Mouse (Mus musculus) gastrocnemius, adult 18-20 months (tissue): ENCODE measurements around the gene Cd93. TPM values are rescaled to one million over a fixed set of nuclear protein-coding genes. Genes with fewer than 3 reads are reported as not detected.

Experiments
- DNase-seq: peaks from one replicate; pipeline ENCODE4 v3.0.0; 2021; ENCODE audit warnings: low spot score
- total RNA-seq, 2 experiments: library from RNA; stranded (reverse); gene quantifications; 2 replicates each; pipeline ENCODE4 v1.2.3; 2021

The Cd93 gene
- total RNA-seq, 2 experiments from 2014 or later, result 7.9 to 14.8 TPM

DNA sequence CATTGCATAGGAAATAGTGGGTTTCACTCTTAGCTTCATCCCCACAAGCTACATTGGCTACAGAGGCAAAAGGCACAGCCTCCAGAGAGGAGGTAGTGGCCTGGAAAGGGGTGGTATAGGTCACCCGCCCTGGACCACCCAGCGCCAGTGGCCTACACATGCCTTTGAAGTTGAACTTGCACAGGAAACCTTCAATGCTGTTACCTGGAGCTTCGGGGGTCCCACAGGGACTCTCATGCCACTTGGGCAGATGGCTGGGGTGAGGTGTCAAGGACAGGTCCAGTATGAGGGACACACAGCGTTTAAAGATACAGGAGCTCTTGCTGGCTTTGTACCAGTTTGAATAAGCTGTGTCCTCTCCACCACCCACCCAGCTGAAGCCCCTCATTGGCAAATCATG, 653 bp downstream of the Cd93 start:
- no peak for DNase-seq

DNA sequence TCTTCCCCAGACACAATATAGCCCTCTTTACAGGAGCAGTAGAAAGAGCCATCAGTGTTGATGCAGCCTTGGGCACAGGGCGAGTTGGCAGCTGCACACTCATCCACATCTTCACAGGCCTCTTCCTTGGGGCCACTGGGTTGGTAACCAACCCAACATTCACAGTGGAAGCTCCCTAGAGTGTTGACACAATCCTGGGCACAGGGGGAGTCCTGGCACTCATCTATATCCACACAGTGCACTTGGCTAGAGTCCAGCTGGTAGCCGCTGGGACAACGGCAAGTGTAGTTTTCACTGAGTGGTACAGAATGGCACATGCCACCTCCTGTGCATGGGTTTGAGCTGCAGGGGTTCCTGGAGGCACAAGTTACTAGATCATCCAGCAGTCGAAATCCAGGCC, 1.2 kb downstream of the Cd93 start:
- no peak for DNase-seq

DNA sequence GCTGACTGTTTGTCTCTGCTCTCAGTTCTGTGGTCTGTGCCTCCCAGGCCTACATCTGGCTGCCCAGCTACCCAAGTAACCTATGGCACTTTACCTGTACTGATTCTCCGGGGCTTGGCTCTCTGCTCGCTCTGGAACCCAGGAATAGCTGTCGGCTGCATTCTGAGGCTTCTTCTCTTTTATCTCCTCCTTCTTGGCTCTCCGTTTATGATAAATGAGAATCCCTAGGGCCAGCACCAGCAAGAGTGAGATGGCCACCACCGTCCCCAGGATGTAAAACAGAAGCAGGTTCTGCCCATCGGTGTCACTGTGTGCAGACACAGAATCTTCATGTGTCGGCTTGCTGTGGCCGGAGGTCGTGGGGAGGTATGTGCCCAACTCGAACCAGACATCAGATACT, 1.9 kb downstream of the Cd93 start:
- DNase-seq, result no peak

DNA sequence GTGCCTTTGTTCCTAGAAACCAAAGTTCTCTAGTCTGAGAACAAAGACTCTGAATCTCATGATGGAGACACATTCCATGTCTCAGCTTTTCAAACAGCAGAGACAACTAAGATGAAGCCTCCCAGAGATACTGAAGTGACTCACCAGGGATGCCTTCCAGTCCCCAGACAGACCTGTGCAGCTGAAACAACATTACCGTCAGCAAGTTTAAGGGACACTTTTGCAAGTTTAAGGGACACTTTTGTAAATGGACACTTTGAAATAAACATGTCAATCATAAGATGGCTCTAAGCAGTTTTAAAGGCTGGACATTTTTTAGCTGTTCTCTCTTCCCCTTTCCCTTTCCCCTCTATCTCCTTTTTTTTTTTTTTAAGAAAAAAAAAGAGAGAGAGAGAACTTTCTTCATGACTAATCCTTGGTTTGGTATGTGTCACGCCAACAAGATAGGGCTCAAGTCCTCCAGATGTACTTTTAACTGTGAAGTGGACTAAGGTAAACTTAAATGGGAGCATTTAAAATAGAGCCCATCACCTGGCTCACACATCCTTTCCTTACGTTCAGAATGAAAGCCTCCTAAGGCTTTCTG, 3.6 kb downstream of the Cd93 start:
- DNase-seq, result no peak

DNA sequence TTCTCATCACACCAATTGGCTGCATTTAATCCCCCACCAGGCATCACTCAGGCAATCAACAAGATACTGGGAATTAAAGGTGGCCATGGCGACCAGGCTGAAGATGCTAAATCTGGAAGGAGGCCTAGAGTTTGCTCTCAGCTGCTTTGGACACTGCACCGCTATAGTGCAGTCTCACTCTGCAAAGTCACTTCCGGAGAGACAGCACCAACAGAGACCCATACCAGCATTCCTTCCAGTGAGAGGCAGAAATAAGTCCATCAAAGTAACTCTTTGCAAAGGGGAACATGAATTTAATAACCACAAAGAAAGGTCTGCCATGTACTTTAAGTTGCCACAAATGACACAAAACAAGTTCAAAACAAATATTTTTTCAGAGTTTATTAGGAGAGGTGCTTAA, 7.1 kb downstream of the Cd93 start:
- no peak for DNase-seq

DNA sequence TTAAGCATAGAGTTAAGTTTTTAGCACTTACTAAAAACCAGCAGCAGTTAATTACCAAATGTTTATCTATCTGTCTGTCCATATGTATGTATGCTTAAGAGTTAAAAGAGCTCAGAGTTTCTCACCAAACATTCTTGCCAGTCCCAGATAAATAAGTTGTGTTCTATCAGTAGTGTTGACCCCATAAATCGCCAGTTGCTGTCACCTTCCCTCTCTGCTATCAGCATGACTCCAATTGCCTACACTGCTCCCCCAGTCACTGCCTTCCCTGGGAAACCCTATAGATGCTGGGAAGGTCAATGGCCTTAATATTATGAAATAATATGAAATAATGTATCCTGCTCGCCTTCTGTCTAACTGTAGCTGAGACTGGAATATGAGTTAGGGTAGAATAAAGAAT, 11.0 kb downstream of the Cd93 start:
- no peak for DNase-seq

DNA sequence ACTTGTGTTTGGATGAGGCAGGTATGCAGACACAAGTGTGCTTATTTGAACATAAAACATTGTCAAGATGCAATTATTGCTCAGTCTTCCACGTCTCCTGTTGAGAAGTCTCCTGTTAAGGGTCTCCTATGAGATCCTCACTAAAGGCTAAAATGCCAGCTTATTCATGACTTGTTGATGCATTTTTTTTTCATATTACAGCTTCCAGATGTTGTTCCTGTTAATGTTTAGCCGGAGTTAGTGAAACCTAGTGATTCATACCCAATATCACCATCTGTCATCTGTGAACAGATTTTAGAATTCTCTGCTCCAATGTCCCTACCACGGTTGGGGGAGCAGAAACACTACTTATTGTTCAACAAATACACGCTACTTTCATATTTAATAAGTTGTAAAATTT, 12.4 kb downstream of the Cd93 start:
- no peak for DNase-seq

DNA sequence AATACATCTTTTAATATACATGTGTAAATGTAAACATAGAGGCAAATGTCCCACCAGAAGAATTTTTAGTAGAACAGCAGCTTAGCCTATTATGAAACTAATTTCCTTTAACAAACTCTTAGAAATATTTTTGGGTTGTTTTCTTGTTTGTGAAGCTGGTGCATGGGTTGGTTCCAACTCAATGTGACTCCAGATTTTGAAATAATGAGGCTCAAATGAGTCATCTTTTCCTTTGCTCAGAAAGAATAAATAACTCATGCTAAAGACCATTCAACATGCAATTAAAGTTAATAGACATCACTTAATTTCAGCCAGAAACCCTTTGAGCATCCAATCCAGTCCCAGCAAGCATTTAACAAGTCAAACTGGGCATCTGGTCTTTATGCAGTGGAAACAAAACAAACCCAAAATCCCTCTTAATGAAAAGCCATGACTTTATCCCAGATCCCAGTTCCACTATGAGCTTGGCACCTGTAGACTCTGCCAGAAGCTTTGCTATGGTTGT, 14.3 kb downstream of the Cd93 start:
- no peak for DNase-seq

DNA sequence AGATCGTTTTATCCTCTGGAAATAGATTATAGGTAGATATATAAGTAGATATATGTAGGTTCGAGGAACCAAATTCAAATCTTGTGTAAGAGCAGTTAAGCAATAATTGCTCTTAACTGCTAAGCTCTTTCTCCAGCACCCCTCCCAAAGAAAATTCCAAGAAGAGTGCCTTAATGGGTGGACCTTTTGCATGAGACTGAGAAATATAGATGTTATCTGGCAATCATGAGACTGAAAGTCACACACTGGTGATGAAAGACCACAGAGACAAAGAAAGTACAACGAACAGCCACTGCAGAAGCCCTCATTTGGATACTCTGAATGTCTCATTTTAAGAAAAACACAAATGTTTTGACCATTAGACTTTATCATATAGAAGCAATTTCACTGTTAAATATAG, 14.8 kb downstream of the Cd93 start:
- no peak for DNase-seq

DNA sequence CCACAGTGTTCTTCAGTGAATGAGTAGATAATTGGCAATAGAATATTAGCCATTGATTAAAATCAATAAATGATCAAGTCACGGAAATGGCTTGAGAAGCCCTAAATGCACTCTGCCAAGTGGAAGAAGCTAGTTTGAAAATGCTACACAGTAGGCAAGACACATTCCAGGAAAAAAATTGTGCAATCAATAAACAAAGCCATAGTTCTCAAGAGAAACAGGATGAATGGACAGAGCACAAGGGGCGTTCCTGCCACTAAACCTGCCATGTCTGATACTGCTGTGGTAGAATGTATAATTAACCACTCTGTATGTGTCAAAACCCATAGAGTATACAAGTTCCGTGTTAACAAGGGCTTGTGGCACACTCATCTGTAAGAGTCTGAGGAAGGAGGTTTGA, 15.8 kb downstream of the Cd93 start:
- no peak for DNase-seq

DNA sequence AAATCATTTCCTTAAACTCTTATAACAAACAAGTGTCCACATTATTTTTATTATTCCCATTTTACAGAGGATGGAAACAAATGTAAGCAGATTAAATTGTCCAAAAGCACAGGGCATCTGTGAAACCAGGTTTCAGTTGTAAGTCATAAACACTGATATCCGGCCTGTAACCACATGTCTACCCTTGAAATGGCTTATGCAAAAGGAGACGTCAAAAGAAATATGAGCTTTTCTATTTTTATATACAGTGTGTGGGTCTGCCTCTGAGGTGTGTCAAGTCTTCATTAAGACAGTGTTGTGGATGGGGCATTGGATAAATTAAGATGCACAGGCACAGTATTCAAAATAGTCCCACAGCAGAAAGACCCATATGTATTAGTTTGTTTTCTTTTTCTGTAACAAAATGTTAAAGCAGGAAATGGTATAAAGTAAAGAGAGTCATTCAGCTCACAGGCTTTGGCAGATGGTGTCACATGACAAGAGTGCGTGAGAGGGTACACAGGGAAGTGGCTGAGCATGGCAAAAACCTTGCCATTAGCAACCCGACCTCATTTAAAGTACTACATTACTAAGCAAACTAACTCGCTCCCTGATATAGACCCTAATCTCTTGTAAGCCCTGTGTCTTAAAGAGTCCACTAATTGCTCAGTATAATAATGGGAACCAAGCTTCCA, 17.5 kb downstream of the Cd93 start:
- DNase-seq, result no peak

DNA sequence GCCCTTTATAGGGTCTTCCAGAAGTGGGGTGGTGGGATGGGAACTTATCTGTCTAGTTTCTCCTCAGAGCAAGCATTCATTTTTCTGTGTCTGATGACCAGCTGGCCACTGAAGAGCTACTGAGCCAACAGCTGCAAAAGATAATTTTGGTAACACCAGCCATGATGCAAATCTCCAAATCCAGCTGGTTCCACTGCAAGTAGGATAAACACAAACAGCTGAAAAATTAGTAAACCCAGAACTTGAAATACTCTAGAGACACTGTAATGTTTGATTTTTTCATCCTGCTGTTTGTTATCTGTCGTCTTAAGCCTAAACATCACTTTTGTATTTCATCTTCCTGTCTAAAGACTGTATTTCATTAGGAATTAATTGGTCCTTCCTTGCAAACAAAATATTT, 21.7 kb downstream of the Cd93 start:
- no peak for DNase-seq

DNA sequence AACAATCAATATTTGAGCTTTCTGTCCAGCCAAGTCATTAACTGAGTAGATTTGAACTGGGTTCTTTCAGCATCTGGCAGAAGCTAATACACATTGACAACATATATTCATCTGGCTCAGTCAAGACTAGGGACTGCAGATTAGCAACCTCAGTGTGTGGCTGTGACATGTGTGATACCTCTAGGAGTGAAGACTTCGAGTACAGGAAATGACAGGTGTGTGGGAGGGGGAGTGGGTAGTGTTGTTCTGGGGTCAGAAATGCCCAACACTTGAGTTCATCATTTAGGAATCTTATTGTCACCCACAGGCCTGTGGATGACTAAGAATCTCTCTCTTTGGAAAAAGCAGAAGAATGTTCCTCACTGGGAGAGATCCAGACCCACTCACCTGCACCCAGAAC, 22.3 kb downstream of the Cd93 start:
- DNase-seq, result no peak

DNA sequence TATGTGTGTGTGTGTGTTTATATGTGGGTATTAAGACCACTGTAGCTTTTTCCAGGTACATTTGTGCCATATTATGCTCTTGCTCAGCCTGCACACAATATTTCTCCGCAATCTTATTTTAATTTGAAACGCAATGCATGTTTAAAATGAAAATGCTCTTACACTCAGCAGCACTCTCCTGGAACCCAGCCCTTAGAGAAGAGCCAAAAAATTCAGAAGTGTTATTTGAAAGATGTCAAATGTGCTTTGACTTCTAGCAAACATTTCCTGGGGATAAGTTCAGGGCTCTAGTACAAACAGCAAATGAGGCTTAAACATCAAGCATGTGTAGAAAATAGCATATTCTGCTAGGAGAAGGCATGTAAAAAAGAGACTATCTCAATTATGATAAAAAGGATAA, 23.6 kb downstream of the Cd93 start:
- DNase-seq, result no peak

DNA sequence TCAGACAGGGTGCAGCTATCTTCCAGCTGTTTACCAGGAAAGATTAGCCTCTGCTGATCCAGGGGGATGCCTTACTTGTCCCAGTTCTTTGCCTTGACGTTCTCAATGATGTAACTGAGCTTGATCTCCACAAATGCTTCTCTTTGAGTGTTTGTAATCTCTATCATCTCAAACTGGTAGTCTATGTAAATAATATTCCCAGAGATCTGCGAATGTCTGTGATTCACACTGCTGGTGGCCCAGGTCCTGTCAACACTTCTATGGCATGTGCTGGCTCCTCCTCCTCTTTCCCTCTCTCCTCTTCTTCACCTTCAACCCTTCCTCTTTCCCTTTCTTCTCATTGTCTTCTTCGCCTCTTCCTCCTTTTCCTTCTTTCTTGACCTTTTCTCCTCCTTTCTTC, 24.2 kb downstream of the Cd93 start:
- DNase-seq, result no peak

DNA sequence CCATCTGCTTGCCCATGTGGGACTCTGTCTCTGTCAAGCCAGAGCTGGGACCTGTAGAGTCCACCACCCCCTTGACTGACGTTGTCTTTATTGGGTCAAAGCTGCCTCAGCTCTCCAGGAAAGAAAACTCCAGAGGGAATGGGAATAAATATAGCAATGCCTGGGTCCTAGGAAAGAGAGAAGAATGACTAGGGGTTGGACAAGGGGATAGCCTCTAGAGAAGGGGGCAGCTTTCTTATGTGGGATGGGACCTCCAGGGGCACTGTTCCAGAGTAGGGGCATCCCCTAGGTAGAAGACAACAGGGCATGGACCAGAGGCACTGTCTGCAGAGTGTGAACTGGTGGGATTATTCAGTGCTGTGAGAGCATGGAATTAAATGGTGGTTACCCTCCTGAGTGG, 33.5 kb downstream of the Cd93 start:
- DNase-seq, result no peak

DNA sequence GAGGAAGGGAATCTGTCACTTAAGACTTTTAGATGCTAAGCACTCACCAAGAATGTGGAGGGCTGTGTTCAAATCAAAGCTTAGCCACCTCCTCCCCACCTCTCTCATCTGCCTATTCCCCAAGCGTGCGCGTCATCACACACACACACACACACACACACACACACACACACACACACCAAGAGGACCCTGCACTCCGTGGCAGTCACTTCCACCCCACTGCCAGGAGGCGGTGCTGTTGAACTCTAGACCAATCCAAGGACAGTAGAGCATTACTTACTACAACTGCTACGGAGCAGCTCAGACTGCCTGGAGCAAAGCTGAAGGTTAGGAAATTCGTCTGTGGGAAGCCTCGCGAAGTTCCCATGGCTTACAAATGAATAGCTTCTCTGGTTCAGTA, 34.2 kb downstream of the Cd93 start:
- peak; percentile 92 for DNase-seq

DNA sequence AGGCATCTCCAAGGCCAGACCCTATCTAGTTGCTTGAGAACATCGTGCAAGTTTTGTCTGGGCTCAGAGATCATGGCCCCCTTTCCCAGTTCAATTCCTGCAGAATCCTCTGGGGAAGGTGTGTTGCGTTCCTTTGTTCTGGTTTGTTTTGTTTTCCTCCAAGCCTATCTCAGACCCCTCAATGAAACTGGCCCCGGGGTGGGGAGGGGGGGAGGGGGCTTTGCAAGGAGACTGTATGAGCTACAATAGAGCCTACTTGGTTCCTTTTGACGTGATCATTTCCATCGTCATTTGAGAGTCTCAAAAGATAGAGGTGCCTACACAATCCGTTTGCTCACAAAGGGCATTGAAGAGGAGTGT, 34.6 kb downstream of the Cd93 start:
- DNase-seq, result no peak

DNA sequence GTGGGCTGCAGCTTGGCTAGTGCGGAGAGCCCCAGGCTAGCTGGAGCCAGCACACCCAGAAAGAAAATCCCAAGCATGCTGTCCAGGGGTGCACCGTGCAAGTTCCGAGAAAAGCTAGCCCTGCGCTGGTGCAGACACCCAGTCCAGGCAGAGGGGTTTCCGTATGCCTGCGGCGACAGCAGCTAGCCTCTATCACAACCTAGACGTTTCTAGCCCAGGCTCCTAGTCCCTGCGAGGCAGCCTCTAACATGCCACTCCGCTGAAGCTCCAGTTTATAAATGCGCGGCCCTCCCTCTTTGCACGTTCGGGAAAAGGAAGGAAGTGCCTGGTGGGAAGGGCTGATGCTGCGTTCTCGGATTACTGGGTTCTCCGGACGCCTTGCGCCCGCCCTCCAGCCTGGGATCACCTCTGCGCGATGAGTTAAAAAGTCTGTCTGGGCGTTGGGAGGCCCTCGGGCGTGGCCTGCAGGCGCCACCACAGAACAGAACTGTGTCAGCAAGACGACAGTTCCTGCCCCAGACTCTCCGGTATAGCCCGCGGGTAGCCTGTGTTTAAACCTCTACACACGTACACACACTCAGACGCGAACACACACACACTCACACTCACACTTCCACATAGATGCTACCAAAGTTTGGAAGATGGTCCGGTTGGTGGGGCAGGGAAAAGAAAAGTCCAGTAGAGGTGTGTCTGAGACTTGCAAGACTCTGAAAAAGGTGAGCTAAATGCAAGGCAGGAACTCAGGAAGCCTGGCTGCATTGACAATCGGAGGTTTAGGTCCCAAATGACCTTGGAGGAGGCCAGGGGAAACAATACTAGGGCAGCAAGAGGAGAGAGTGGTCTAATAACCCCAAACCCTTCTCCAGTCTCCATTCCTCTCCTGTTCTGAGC, 35.2 kb downstream of the Cd93 start, which contains the start of gene Thbd:
Gene Thbd, minus strand, starts transcription at position 319 of the 891 bp plus-strand sequence.
- DNase-seq, result peak; percentile 85

DNA sequence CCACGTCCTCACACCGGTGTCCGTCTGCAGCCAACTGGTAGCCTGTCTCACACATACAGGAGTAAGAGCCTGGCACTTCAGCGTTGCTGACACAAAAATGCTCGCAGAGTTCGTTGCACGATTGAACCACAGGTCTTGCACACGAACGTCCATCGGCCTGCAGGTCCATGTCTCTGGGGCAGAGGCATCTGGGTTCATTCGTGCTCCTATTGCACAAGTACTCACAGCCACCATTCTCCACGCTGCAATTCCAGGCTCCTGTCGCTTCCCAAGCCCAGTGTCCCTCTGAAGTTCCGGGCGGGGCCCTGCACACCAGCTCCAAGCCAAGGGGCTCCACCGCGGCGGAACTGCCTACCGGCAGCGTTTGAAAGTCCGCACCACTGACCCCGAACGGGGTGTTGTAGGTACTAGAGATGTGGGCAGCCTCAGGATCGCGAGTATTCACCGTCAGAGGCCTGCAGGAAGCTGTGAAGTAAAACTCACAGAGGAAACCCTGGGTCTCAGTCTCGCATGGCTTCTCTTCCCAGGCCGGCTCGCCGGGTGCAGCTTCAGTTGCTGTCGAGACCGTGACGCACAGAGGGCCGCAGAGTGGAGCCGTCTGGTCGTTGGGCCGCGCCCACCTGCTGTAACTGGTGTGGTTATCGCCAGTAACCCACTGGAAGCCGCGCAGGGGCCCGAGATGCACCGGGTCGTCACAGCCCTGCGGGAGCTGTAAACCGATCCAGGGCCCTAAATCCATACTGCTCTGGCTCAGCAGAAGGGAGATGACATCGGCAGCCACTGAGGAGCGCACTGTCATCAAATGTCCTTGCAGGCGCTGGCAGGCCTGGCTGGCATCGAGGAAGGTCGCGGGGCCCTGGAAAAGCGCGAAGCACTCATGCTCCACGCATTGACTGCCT, 36.1 kb downstream of the Cd93 start:
- DNase-seq, result peak; percentile 47

DNA sequence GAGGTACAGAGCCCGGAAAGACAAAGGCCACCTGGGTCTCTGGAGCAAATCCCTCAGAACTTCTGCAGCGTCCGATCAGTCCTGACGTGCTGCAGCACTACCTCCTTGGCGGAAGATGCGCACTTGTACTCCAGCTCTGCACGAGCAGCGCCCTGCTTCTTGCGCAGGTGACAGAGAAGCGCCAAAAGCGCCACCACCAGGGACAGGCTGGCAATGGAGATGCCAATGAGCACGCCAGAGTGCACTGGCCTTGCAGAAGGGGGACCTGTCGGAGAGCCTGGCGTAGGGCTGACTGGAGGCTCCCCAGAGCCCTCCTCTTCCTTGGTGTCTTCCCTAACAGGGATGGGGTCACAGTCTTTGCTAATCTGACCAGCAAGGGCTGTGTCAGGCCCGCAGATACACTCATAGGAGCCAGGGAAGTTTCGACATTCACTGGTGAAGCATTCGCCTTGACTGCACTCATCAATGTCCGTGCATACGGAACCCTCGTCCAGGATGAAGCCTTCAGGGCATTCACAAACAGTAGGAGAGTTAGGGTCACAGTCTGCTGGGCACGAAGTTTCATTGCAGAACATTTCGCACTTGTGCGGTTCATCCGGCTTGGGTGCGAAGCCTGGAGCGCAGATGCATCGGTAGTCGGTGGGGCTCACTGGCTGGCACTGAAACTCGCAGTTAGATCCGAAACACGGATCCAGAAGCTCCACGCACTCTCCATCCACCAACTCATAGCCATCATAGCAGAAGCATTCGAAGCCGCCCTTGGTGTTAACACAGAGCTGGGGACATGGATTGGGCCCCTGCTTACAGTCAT, 37.0 kb downstream of the Cd93 start:
- DNase-seq, result no peak
